Mouse (Mus musculus): ENCODE measurements around the gene Cadm1.

Gene Cadm1

DNA sequence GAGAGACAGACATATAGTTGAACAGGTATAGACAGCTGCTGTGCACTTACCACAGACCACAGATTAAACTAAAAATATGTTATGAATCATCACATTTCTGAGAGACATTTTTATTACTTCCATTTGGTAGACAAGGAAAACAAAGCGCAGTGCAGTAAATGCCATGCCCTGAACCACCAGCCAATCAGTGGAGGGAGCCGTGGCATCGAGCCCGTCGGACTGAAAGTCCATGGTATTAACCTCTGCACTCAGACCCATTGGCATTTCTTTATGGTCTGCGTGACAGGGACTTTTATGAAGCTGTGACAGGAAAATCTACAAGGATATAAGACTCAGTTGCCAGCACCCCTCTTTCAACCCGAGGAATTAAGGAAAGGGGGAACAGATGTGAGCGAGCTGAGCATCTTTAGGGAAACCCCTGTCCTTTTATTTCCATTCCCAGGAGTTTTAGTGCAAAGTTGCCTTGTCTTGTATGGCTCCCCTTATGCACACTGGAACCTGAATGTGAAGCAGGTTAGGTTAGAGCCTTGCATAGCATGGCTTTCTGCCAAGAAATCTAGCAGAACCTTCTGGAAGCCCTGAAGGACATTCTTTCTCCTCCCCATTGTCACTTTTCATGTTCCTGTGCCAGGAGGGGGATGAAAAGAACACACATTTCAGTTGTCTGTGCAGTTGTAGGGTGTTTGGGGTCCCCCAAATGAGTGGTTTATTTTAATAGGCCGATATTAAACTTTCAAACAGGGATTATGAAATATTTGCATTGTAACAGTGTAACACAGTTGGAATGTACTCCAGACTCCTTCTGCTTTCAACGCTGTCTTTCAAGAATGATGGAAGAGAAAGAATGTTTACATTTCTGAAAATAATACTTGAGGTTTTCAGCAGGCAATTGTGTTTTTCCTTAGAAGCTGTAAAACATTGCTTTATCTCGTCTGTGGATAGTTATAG lies 145.1 kb downstream of the Cadm1 start:
- no peak for DNase-seq

DNA sequence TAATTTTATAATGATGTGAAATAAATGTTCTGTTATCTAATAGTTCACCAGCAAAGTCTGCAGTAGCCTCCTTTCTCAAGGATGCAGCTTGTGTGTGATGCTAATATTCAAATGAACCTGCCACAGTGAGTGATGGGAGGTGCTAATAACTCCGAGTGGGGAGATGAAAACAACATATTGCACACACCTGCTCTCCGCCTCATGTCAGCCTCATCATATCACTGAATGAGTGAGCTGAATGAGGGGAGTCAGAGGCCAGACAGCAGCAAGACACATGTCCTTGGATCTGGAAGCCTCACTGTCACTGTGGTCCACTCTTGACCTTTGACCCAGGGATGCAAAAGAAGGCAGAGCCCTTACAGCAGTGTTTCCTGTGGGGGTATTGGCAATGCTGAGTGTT lies 156.9 kb downstream of the Cadm1 start:
- no peak for DNase-seq

GRCm38 (mm10) chr9:47687604-47688003 lies 157.6 kb downstream of the Cadm1 start:
- DNase-seq: no peak

- DNase-seq: peak; percentile 10
Observed at GRCm38 (mm10) chr9:47688297-47688696, 158.3 kb downstream of the Cadm1 start.

DNA sequence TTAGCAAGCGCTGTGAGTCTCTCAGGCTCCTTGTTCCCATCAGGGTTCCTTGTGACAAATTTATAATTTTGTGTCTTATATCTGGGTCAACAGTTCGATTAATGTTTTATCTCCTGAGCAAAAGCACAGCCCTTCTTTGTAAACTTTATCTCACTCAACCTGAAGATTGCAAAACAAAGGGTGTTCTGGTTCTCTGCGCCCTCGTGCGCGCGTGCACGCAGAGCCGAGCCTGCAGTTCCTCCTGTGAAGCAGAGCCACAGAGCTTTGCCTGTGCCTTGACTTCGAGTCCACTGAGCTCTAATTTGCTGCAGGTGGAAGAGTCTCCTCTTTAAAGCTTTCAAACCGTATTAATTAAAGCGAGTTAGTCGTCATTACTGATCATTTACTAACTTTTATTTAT lies 162.9 kb downstream of the Cadm1 start:
- DNase-seq: no peak

DNA sequence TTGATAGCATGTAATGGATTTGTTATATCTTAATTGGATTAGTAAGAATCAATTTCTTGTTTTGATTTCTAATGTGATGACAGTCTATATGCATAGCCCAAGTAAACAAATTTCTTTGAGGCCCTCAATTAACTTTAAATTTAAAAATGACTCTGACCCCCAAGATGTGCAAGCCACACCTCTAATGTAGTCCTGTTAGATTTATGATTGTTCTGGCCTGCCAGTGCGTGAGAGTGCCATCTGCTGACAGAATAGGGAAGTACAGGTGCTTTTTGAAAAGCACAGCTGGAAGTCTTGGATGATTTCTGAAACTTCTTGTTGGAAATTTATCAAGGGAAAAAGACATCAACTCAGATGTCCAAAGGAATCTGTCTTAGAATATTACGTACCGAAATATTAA lies 169.1 kb downstream of the Cadm1 start:
- DNase-seq: peak; percentile 67

- DNase-seq: no peak
Observed at GRCm38 (mm10) chr9:47700021-47700420, 170.0 kb downstream of the Cadm1 start.

- no peak for DNase-seq
Observed at GRCm38 (mm10) chr9:47703026-47703876, 173.3 kb downstream of the Cadm1 start.

- no peak for DNase-seq
Observed at GRCm38 (mm10) chr9:47706341-47706740, 176.4 kb downstream of the Cadm1 start.

DNA sequence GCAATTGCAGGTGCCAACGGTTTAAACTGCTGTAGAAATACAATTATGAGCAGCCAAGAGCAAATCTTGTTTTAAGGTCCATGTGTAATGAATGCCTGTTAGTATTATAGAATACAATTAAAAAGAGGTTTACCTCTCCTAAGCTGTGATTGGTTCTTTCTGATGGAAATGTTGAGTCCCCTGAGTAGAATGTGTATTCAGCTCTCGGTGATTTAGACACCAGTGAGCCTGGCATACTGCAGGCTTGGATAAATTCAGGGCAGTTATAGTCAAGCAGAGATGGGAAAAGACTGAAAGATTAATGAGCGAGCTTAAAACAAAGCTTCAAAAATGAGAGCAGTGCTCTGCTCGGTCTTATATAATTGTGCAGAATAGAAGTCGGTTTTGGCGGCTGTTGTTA lies 177.4 kb downstream of the Cadm1 start:
- DNase-seq: no peak

- peak; percentile 84 for DNase-seq
Observed at GRCm38 (mm10) chr9:47708299-47708698, 178.3 kb downstream of the Cadm1 start.

DNA sequence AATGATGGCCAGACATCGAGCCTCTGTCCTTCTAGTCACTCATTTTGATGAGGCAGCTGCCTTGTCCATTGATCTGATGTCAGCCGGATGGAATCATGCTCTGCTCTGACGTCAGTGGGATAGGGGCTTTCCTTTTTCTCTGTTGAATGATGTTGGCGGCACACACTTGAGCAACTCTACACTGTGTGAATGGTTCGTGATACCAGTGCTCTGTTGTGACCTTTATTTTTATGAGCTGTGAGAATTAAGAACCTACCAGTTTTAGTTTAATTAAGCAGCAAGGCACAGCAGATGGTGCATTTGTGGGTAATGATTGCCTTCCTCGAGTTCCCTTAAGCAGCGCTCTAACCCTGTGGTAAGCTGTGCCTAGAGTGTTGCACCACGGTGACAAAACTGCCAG lies 181.0 kb downstream of the Cadm1 start:
- DNase-seq: no peak

GRCm38 (mm10) chr9:47714541-47714940 lies 184.6 kb downstream of the Cadm1 start:
- no peak for DNase-seq

DNA sequence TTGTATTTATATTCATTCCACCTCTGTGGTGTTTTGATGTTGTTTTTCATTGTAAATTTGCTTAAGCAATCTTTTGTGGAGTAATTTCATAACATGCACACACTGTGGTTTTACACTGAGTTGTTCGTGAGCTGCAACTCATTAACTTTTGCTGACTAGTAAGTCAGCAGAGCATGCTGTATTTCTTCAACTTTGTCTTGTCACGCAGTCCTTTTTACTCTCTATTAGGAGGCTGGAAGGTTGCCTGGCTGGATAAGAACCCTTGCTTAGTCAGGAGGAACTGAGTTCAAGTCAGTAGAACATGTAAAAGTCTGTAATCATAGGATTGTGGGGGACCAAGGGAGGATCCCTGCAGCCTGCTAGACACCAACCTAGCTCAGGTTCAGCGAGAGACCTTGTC lies 185.4 kb downstream of the Cadm1 start:
- DNase-seq: no peak

DNA sequence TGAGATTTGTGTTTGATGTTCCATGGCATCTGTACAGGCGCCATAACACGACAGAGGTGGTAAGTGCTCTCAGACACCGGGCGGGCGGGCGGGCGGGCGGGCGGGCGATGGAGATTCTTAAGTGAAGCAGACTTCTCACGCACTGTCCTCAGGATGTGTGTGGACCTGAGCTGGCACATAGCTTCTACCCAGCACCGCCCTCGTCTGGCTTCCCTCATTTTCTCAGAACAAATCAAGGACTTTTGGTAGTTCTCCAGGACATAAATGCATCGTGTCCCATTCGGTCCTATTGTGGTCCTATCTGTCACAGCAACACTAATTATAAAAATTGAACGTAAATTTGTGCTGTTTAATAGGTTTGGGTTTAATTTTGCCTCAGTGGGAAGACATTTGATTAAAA lies 186.9 kb downstream of the Cadm1 start:
- DNase-seq: no peak

DNA sequence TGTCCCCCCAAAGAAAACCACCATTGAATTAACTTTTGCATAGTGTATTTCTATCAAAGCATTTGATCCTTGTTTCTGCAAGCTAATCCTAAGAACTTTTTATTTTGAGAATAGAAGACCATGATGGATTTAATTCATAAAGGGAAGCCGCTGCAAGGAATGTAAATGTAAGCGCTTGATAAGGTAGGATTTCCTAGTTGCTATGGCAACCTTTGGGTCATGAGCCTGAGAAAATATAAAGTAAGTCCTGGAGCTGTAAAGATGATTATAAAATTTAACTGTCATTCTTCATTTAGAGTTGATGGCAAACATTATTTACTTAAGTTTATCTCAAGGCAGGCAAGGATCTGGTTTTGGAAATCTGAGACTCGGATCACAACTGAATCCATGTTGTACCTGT lies 197.6 kb downstream of the Cadm1 start:
- DNase-seq: no peak

GRCm38 (mm10) chr9:47728852-47729251 lies 198.9 kb downstream of the Cadm1 start:
- no peak for DNase-seq

DNA sequence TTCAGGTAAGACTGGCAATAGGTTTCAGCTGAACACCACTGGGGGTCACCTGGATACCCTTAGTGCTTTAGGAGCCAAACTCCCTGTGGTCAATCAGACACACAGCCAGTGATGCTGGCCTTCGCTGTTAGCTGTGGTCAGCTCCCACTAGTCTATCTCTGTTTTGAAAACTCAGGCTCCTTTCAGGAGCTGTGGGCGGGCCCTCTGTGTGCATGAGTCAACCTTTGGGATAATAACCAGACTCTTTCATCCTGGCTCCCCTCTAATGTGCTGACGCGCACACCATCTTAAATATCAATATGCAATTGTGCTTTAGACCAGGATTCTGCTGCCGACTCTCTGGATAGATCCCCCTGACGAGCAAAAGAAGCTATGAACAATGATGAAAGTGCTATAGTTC lies 200.3 kb downstream of the Cadm1 start:
- DNase-seq: no peak

DNA sequence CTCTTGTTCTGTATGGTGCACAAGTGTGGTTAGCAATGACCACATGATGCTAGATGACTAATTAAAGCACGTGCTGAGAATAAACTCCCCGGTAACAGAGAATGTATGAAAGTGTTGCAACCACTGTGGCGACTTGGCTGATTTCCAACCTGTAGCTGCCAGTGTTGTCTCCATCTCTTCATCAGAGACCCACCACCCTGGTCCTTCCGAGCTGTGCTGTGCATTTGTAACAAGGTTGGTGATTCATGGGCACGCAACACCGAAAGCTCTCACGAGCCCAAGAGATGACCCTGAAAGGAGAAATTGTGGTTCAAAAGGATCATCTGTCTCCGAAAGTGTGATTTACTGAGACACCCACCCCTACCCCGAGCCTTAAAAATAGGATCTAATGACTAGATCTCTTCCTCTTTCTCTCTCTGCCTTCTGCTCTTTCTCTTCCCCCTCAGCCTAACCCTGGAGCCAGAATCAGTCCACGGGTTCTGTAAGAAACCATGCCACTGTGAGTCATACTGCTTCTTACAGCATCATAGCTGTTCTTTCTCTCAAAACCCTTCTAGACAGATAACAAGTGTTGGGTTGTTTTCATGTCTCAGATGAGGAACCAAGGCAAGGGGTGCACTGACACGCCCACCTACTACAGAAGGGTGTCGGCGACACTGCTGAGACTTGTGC lies 203.9 kb downstream of the Cadm1 start:
- no peak for DNase-seq

- DNase-seq: no peak
Observed at GRCm38 (mm10) chr9:47734905-47735304, 204.9 kb downstream of the Cadm1 start.

- DNase-seq: no peak
Observed at GRCm38 (mm10) chr9:47738799-47739198, 208.8 kb downstream of the Cadm1 start.

GRCm38 (mm10) chr9:47739276-47739675 lies 209.3 kb downstream of the Cadm1 start:
- DNase-seq: peak; percentile 21

DNA sequence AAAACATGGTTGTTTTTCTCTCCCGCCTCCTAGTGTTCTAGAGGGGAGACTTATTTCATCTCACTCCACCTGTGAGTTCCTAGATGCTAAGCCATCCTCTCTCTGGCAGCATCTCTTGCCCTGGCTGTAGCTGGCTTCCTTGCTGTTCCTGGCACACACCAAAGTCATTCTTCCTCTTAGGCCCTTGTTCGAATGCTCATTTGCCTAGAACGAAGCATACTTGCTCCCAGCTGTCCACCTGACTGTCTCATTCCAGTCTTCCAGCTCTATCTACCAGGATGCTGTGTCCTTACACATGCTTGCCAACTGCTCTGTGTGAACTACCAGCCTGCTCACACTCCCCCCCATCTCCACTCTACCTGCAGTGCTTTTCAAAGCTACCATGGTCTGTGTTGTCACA lies 211.8 kb downstream of the Cadm1 start:
- DNase-seq: no peak
